Mouse (Mus musculus): Measurements from ENCODE around the gene Ndufa8. TPM values are rescaled to one million over a fixed set of nuclear protein-coding genes. Genes with fewer than 3 reads are reported as not detected.

Gene Ndufa8
- polyA plus RNA-seq, 1 experiment from 2014 or later, result 477 TPM

DNA sequence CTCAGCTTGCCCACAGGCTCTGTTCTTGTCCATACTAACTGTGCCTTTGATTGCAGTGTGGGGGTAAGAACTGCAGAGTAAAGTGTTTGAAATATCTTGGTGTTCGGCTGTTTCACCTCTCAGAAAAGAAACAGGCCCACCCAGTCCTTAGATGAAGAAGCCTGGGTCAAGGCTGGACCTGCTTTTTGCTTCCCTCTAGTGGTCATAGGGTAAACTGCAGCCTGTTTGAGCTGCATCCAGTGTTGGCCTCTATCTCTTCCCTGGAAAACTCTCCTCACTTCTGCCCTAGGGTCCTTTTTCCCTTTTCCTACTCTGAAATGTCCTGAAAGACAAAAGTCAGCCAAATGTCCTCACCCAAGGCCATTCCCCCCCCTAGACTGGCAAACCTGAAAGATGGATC is 41.1 kb downstream of the Ndufa8 start:
- Histone ChIP-seq H3K27me3 (peaks cover 22% of the 10 kb centered on the region; the same call in 1 of the 2 replicates), H3K4me1 (replicated peaks) (peaks cover 21% of the 10 kb centered on the region), H3K27ac (no peak overlapping the region), H3K4me2 (no peak overlapping the region), H3K36me3 (no peaks in the 10 kb centered on the region), H3K9me3 (replicated peaks) (no peaks in the 10 kb centered on the region), H3K4me3 (no peak overlapping the region), H3K9ac (no peak overlapping the region)
- ATAC-seq (replicated peaks; ENCODE audit: insufficient number of reproducible peaks, insufficient read depth, low FRiP score, low read depth), result no peak
- WGBS, result 14% methylated on average over 1 of the region's 1 CpGs

DNA sequence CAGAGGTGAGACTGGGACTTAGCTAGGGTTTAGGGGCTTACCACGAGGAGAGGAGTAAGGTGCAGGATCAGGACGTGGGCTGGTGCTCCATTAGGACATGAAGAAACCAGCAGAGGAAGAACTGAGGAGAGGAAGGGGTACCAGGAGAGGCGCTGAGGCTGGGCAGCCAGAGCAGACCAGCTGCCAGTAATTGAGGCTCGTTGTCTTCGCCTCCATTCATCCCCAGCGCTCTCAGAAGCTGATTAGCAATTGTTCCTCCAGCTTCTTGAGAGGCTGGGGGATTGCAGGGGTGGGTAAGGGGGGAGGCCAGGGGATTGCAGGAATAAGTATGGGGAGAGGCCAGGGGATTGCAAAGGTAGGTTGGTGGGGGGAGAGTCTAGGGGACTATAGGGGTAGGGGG is 47.0 kb downstream of the Ndufa8 start:
- Histone ChIP-seq H3K4me3 (no peak overlapping the region), H3K4me2 (no peak overlapping the region), H3K27me3 (peaks cover 16% of the 10 kb centered on the region; the same call in 1 of the 2 replicates), H3K27ac (no peak overlapping the region), H3K36me3 (no peaks in the 10 kb centered on the region), H3K9me3 (replicated peaks) (no peaks in the 10 kb centered on the region), H3K9ac (no peak overlapping the region), H3K4me1 (replicated peaks) (peaks cover 1% of the 10 kb centered on the region; the same call in 1 of the 2 replicates)
- WGBS, result 47% methylated on average over 6 of the region's 6 CpGs
- ATAC-seq (replicated peaks; ENCODE audit: insufficient number of reproducible peaks, insufficient read depth, low FRiP score, low read depth), result no peak

DNA sequence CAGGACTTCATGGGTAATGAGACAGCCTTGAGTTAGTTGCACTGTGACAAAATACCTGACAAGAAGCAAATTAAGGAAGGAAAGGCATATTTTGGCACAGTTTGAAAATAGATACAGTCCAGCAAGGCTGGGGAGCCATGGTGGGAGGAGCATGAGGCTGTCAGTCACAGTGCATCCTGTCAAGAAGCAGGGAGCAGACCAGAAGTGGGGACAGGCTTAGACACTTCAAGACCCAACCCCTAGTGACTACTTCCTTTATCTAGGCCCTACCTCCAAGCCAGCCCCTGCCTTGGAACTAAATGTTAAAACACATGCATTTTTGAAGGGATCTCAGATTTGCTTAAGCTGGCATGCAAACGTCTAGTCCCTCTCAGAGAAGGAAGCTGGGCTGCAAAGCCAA is 48.8 kb downstream of the Ndufa8 start:
- Histone ChIP-seq H3K4me3 (no peak overlapping the region), H3K4me2 (no peak overlapping the region), H3K4me1 (replicated peaks) (peaks cover 7% of the 10 kb centered on the region; the same call in 1 of the 2 replicates), H3K27me3 (peaks cover 15% of the 10 kb centered on the region; the same call in 1 of the 2 replicates), H3K27ac (no peak overlapping the region), H3K36me3 (no peaks in the 10 kb centered on the region), H3K9me3 (replicated peaks) (no peaks in the 10 kb centered on the region), H3K9ac (no peak overlapping the region)
- WGBS, result 24% methylated on average over 1 of the region's 1 CpGs
- no peak for ATAC-seq (replicated peaks; ENCODE audit: insufficient number of reproducible peaks, insufficient read depth, low FRiP score, low read depth)

DNA sequence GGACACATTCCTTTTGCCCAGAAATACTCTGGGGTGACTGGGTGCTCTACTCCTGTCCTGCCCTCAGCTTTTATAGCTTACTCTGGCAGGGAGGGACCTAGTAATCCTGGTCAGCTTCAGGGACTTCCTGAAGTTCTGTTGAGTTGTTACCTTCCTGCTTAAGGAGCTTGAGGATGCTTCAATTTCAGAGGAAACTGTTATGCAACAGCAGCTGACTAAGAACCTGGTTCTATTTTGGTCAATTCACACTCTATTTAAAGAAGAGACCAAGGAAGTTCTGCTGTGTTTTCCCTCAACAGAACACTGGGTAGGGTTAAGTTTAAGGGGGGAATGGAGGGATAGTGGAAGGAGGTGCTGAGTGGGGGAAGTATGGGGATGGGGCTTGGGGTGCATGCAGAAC is 50.0 kb downstream of the Ndufa8 start:
- ATAC-seq (replicated peaks; ENCODE audit: insufficient number of reproducible peaks, insufficient read depth, low FRiP score, low read depth), result no peak
- Histone ChIP-seq H3K9ac (no peak overlapping the region), H3K27me3 (peaks cover 11% of the 10 kb centered on the region; the same call in 1 of the 2 replicates), H3K36me3 (no peaks in the 10 kb centered on the region), H3K4me2 (no peak overlapping the region), H3K4me3 (no peak overlapping the region), H3K4me1 (replicated peaks) (peaks cover 16% of the 10 kb centered on the region), H3K9me3 (replicated peaks) (no peaks in the 10 kb centered on the region), H3K27ac (no peak overlapping the region)

DNA sequence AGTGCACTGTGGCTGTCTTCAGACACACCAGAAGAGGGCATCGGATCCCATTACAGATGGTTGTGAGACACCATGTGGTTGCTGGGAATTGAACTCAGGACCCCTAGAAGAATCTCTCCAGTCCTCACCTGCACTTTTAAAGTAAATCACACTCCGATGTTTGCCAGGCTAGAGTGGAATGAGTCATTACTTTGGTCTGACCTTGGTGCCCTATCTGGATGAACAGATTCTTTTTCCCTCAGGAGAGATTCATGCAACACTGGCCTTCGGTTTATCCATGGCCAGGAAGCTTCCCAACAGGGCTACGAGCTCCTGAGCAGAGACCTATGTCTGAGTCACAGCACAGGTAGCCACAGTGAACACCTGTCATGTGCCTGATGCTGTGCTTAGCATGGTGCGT is 50.8 kb downstream of the Ndufa8 start:
- WGBS, result 81% methylated on average over 5 of the region's 5 CpGs
- Histone ChIP-seq H3K36me3 (no peaks in the 10 kb centered on the region), H3K27ac (no peak overlapping the region), H3K9ac (no peak overlapping the region), H3K4me1 (replicated peaks) (peaks cover 24% of the 10 kb centered on the region), H3K4me2 (no peak overlapping the region), H3K27me3 (0 out of 2 replicates have a peak, but pooled peaks cover 6% of the 10 kb centered on the region), H3K4me3 (no peak overlapping the region), H3K9me3 (replicated peaks) (no peaks in the 10 kb centered on the region)
- ATAC-seq (replicated peaks; ENCODE audit: insufficient number of reproducible peaks, insufficient read depth, low FRiP score, low read depth), result no peak

DNA sequence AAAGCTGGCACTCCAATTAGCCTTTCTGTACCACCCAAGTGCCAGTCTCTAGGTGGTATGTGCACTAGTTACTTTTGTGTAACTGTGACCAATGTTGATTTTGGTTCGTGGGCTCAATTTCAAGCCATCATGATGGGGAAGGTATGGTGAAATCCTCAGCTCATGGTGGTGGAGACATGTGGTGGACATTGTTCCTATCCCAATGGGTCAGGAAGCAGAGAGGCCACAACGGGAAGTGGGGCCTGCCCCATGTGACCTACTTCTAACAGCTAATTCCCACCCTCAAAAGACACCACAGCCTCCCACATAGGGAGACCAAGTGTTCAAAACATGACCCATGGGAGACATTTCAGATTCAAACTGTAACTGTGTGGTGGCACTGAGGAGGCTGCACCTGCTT is 52.5 kb downstream of the Ndufa8 start:
- H3K27me3 ChIP-seq, result no peaks in the 10 kb centered on the region
- peaks cover 27% of the 10 kb centered on the region for H3K4me1 ChIP-seq (replicated peaks)
- no peak for ATAC-seq (replicated peaks; ENCODE audit: insufficient number of reproducible peaks, insufficient read depth, low FRiP score, low read depth)
- no peak overlapping the region for H3K4me3 ChIP-seq
- H3K9ac ChIP-seq, result no peak overlapping the region
- H3K9me3 ChIP-seq (replicated peaks), result no peaks in the 10 kb centered on the region
- H3K27ac ChIP-seq, result 0 out of 2 replicates have a peak overlapping the region, but pooled peaks have one; percentile 6
- no peaks in the 10 kb centered on the region for H3K36me3 ChIP-seq
- H3K4me2 ChIP-seq, result no peak overlapping the region
- WGBS, result 69% methylated on average over 2 of the region's 2 CpGs

DNA sequence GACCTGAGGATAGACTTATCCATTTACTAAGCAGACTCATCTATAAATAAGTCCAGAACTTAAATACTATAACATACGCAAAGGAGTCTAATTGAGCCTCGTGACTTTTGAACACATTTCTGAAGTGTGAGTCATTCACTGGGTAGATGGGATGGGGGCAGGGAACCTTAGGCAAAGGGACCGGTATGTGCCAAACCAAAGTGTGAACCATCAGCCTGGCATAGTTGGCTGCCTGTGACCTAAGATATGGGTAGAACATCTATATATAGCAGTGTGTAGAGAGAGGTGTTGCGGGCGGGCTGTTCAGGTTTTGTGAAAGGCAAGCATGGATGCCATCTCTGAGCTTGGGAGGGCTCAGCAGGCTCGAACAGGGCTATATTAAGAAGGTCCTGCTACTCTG is 54.9 kb downstream of the Ndufa8 start:
- WGBS, result 35% methylated on average over 6 of the region's 6 CpGs
- Histone ChIP-seq H3K27ac (peak overlapping the region; percentile 77), H3K27me3 (no peaks in the 10 kb centered on the region), H3K36me3 (no peaks in the 10 kb centered on the region), H3K9me3 (replicated peaks) (no peaks in the 10 kb centered on the region), H3K4me3 (no peak overlapping the region), H3K9ac (no peak overlapping the region), H3K4me1 (replicated peaks) (peaks cover 27% of the 10 kb centered on the region), H3K4me2 (0 out of 2 replicates have a peak overlapping the region, but pooled peaks have one; percentile 5)
- peak; percentile 87 for ATAC-seq (replicated peaks; ENCODE audit: insufficient number of reproducible peaks, insufficient read depth, low FRiP score, low read depth)

DNA sequence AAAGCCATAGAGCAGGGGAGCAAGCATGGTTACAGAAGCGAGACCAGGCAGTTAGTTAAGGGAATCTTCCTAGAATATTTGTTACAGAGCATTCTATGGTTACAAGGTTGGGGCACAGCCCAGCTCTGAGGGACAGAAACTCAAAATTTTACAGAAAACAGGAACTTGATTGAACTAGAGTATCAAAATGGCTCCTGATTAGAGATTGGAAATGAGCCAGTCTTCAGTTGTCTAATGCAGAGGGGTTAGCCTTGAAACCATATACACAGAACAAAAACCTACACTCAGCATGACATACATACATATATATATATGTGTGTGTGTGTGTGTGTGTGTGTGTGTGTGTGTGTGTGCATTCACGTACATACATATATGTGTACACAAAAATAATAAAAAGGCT is 55.7 kb downstream of the Ndufa8 start:
- Histone ChIP-seq H3K4me3 (no peak overlapping the region), H3K4me2 (no peak overlapping the region), H3K27ac (peak overlapping the region; percentile 77), H3K27me3 (0 out of 2 replicates have a peak, but pooled peaks cover 2% of the 10 kb centered on the region), H3K9me3 (replicated peaks) (no peaks in the 10 kb centered on the region), H3K36me3 (no peaks in the 10 kb centered on the region), H3K9ac (no peak overlapping the region), H3K4me1 (replicated peaks) (peaks cover 27% of the 10 kb centered on the region)
- WGBS, result 68% methylated on average over 2 of the region's 2 CpGs
- ATAC-seq (replicated peaks; ENCODE audit: insufficient number of reproducible peaks, insufficient read depth, low FRiP score, low read depth), result no peak

DNA sequence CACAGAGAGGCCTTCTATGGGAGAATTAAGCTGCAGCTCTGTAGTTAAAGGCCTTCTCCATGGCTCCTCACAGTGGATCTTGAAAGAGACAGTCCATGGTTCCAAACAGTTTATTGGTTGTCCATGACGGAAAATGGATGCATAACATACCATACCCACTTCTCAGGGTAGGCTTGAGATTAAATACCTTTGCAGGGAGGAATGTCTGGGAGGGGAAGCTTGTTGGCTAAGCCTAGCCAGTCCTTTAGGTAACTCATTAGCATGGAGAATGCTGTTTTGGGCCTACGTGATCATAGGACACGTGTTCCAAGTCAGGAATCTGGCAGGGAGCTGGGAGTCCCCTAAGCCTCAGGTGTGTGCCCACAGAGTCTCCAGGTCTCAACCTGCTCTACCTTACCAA is 56.9 kb downstream of the Ndufa8 start:
- H3K4me2 ChIP-seq, result no peak overlapping the region
- H3K27me3 ChIP-seq, result peaks cover 12% of the 10 kb centered on the region
- no peak overlapping the region for H3K27ac ChIP-seq
- no peak overlapping the region for H3K9ac ChIP-seq
- H3K36me3 ChIP-seq, result no peaks in the 10 kb centered on the region
- H3K4me1 ChIP-seq (replicated peaks), result peaks cover 26% of the 10 kb centered on the region
- H3K4me3 ChIP-seq, result no peak overlapping the region
- no peak for ATAC-seq (replicated peaks; ENCODE audit: insufficient number of reproducible peaks, insufficient read depth, low FRiP score, low read depth)
- 84% methylated on average over 3 of the region's 3 CpGs for WGBS
- H3K9me3 ChIP-seq (replicated peaks), result no peaks in the 10 kb centered on the region

Other genes starting within 250 kb of the Ndufa8 start
- 0.94 and 1.0 TPM in 2 replicates for gene Ttll11, start 69.5 kb downstream of the Ndufa8 start, polyA plus RNA-seq (2015; fragmentation: Nextera tagmentation; extraction: Ambion mirVana)
- gene Morn5, start 52 bp upstream of the Ndufa8 start, polyA plus RNA-seq (2015; fragmentation: Nextera tagmentation; extraction: Ambion mirVana), result 0.24 and 0.34 TPM in 2 replicates
- gene Lhx6, start 56.0 kb upstream of the Ndufa8 start, polyA plus RNA-seq (2015; fragmentation: Nextera tagmentation; extraction: Ambion mirVana), result 1.5 and 2.2 TPM in 2 replicates
- gene Mrrf, start 87.0 kb upstream of the Ndufa8 start, polyA plus RNA-seq (2015; fragmentation: Nextera tagmentation; extraction: Ambion mirVana), result 32.4 and 38.6 TPM in 2 replicates
- 62.6 and 63.6 TPM in 2 replicates for gene Rbm18, start 87.4 kb upstream of the Ndufa8 start, polyA plus RNA-seq (2015; fragmentation: Nextera tagmentation; extraction: Ambion mirVana)
- 23.0 and 29.7 TPM in 2 replicates for gene Ptgs1, start 181.0 kb upstream of the Ndufa8 start, polyA plus RNA-seq (2015; fragmentation: Nextera tagmentation; extraction: Ambion mirVana)

Data from heart, embryonic 15.5 days (tissue).